Mouse (Mus musculus) ES-Bruce4 (cell line): ENCODE data around the gene Ccdc92b.

ENCODE experiments used
- CTCF ChIP-seq: IDR thresholded peaks from one replicate; pipeline ENCODE4 v1.8.1; 2011; ENCODE audit warnings: low read depth, low read length
- EP300 ChIP-seq: IDR thresholded peaks from 2 replicates; pipeline ENCODE4 v1.6.1; 2011; ENCODE audit warnings: low read depth, low read length; ENCODE audit not compliant: insufficient read depth
- POLR2A ChIP-seq: IDR thresholded peaks from one replicate; pipeline ENCODE4 v1.8.1; 2011; ENCODE audit warnings: low read length; ENCODE audit not compliant: insufficient read depth

GRCm38 (mm10) chr11:74602286-74602685, 17.1 kb upstream of the Ccdc92b start:
- no peak for TF ChIP-seq EP300
- no peak for TF ChIP-seq CTCF
- TF ChIP-seq POLR2A: no peak
